7 mouse cellular contexts compared by ENCODE assay signal in genomic region chr12:112801864-112802846, GRCm38 (mm10). TPM values are rescaled to one million over a fixed set of nuclear protein-coding genes. Genes with fewer than 3 reads are reported as not detected.
DNase-seq lines count a peak whose midpoint lies in the region; ATAC-seq and TF ChIP-seq lines count a peak whose summit lies in the region.

Gene Ahnak2 (minus strand): TSS chr12:112802657.

- TF ChIP-seq POLR2A in cortical plate, adult 2 months (IDR thresholded peaks at IDR 0.05; ENCODE audit: extremely low read depth, insufficient read depth, low read length) = no peak

- H3K27me3 ChIP-seq in heart, embryonic 13.5 days (replicated peaks) = peaks cover 74% of the 10 kb centered on the region
- H3K27me3 ChIP-seq in limb, embryonic 13.5 days = peaks cover 44% of the 10 kb centered on the region
- no peaks in the 10 kb centered on the region; the same call in 1 of the 2 replicates for H3K27me3 ChIP-seq in neural tube, embryonic 14.5 days (ENCODE audit: control insufficient read depth, insufficient read depth, low read length)

- WGBS in heart, embryonic 13.5 days = 5% methylated on average over 54 of the region's 69 CpGs
- 5% methylated on average over 56 of the region's 69 CpGs for WGBS in limb, embryonic 13.5 days
- 5% methylated on average over 68 of the region's 69 CpGs for WGBS in neural tube, embryonic 14.5 days

- H3K9me3 ChIP-seq in heart, embryonic 13.5 days = no peaks in the 10 kb centered on the region
- no peaks in the 10 kb centered on the region for H3K9me3 ChIP-seq in limb, embryonic 13.5 days
- H3K9me3 ChIP-seq in neural tube, embryonic 14.5 days (ENCODE audit: control insufficient read depth, low read length) = no peaks in the 10 kb centered on the region

- peaks cover 6% of the 10 kb centered on the region for H3K4me1 ChIP-seq in cortical plate, adult 2 months (ENCODE audit: control insufficient read depth, insufficient read depth, low read length)
- peaks cover 41% of the 10 kb centered on the region for H3K4me1 ChIP-seq in heart, embryonic 13.5 days
- H3K4me1 ChIP-seq in limb, embryonic 13.5 days = peaks cover 43% of the 10 kb centered on the region
- peaks cover 7% of the 10 kb centered on the region; the same call in 1 of the 2 replicates for H3K4me1 ChIP-seq in neural tube, embryonic 14.5 days (ENCODE audit: control insufficient read depth, insufficient read depth, low read length)

- ATAC-seq in heart, embryonic 13.5 days (ENCODE audit: extremely low read depth, insufficient number of reproducible peaks, low FRiP score, low TSS enrichment) = no peak
- ATAC-seq in limb, embryonic 13.5 days (ENCODE audit: low FRiP score, low read depth) = peak; percentile 39; the same call in 1 of the 2 replicates
- ATAC-seq in neural tube, embryonic 14.5 days (ENCODE audit: low read depth) = peak; percentile 45

- peak within 1 kb of the TSS; percentile 56 for H3K4me3 ChIP-seq in cortical plate, adult 2 months (ENCODE audit: insufficient read depth, low read length)
- peak within 1 kb of the TSS; percentile 66 for H3K4me3 ChIP-seq in heart, embryonic 13.5 days
- H3K4me3 ChIP-seq in limb, embryonic 13.5 days = peak within 1 kb of the TSS; percentile 58
- peak within 1 kb of the TSS; percentile 61 for H3K4me3 ChIP-seq in neural tube, embryonic 14.5 days (ENCODE audit: low read depth, low read length)

- DNase-seq in right cerebral cortex, postnatal 14 days = peak; percentile 51
- no peak for DNase-seq in right cerebral cortex, adult 18-20 months
- no peak for DNase-seq in thymus, postnatal 0 days (ENCODE audit: low spot score)

- TF ChIP-seq CTCF in cortical plate, adult 2 months (IDR thresholded peaks at IDR 0.05; ENCODE audit: extremely low read depth, insufficient read depth, low read length) = no peak

- no peak within 1 kb of the TSS for H3K27ac ChIP-seq in cortical plate, adult 2 months (ENCODE audit: insufficient read depth, low read length)
- no peak within 1 kb of the TSS for H3K27ac ChIP-seq in heart, embryonic 13.5 days (replicated peaks)
- no peak within 1 kb of the TSS for H3K27ac ChIP-seq in limb, embryonic 13.5 days
- no peak within 1 kb of the TSS for H3K27ac ChIP-seq in neural tube, embryonic 14.5 days (ENCODE audit: low read depth, low read length)

- H3K4me2 ChIP-seq in heart, embryonic 13.5 days = peak within 1 kb of the TSS; percentile 100
- H3K4me2 ChIP-seq in limb, embryonic 13.5 days (replicated peaks) = peak within 1 kb of the TSS; percentile 100
- peak within 1 kb of the TSS; percentile 100 for H3K4me2 ChIP-seq in neural tube, embryonic 14.5 days (ENCODE audit: low read depth, low read length)

- H3K9ac ChIP-seq in heart, embryonic 13.5 days = peak within 1 kb of the TSS; percentile 82
- peak within 1 kb of the TSS; percentile 72 for H3K9ac ChIP-seq in limb, embryonic 13.5 days
- H3K9ac ChIP-seq in neural tube, embryonic 14.5 days (replicated peaks; ENCODE audit: low read depth, low read length) = peak within 1 kb of the TSS; percentile 69

- no peaks in the 10 kb centered on the region for H3K36me3 ChIP-seq in heart, embryonic 13.5 days
- H3K36me3 ChIP-seq in limb, embryonic 13.5 days = no peaks in the 10 kb centered on the region
- no peaks in the 10 kb centered on the region for H3K36me3 ChIP-seq in neural tube, embryonic 14.5 days (ENCODE audit: control insufficient read depth, insufficient read depth, low read length)

RNA-seq across cellular contexts. Expression of gene Ahnak2, which starts in this region (rescaled TPM):
- polyA plus RNA-seq in cortical plate, adult 2 months (2012; rRNA removed) = 1.1 and 1.7 TPM in 2 replicates
- polyA plus RNA-seq in heart, embryonic 13.5 days (2015; fragmentation: Nextera tagmentation; extraction: Ambion mirVana) = 1.1 and 1.2 TPM in 2 replicates
- polyA plus RNA-seq in limb, embryonic 13.5 days (2015; fragmentation: Nextera tagmentation; extraction: Ambion mirVana) = 0.61 and 0.64 TPM in 2 replicates
- 3.1 and 4.9 TPM in 2 replicates for polyA plus RNA-seq in neural tube, embryonic 14.5 days (2014; fragmentation: Nextera tagmentation; extraction: Ambion mirVana)
- polyA plus RNA-seq in thymus, postnatal 0 days (2015; fragmentation: Nextera tagmentation; extraction: Ambion mirVana) = 1.0 and 1.2 TPM in 2 replicates

Comparison
In these comparisons a context has a peak if more than half of its experiments do, and no peak if none do; other contexts are left out.
1. Peak in ATAC-seq, H3K4me3 ChIP-seq, H3K9ac ChIP-seq and H3K4me2 ChIP-seq in limb, embryonic 13.5 days; RNA of the gene not detected or under 1 TPM.